Mouse (Mus musculus) spleen, adult 2 months (tissue): ENCODE results near the gene 5330417C22Rik.

Experiments
- CTCF ChIP-seq: fragments of 200-500 bp; IDR thresholded peaks from 2 replicates; pipeline ENCODE4 v1.5.1; 2011; ENCODE audit warnings: mild to moderate bottlenecking, inconsistent platforms; ENCODE audit not compliant: insufficient read depth, insufficient read length, insufficient replicate concordance; ENCODE audit errors: extremely low read depth
- POLR2A ChIP-seq: fragments of 200-500 bp; IDR thresholded peaks from 2 replicates; pipeline ENCODE4 v1.6.1; 2011; ENCODE audit warnings: low read depth, low read length, inconsistent platforms

- no peak for TF ChIP-seq CTCF
- TF ChIP-seq POLR2A, result peak; percentile 100
Measured at GRCm38 (mm10) chr3:108571443-108572294, 35.3 kb upstream of the 5330417C22Rik start, which contains the start of gene Taf13.
